Mouse (Mus musculus): ENCODE measurements around the gene Aco1. TPM values are rescaled to one million over a fixed set of nuclear protein-coding genes. Genes with fewer than 3 reads are reported as not detected.

Aco1 gene
- polyA plus RNA-seq, 1 experiment: 6.8 TPM

GRCm38 (mm10) chr4:40217910-40218309 lies 75.0 kb downstream of the Aco1 start:
- Histone ChIP-seq H3K4me1 (ENCODE audit: control insufficient read depth, insufficient read depth, low read length) (peaks cover 4% of the 10 kb centered on the region; the same call in 1 of the 2 replicates), H3K36me3 (ENCODE audit: control insufficient read depth, insufficient read depth, low read length) (no peaks in the 10 kb centered on the region), H3K4me3 (ENCODE audit: control insufficient read depth, low read depth, low read length) (no peak overlapping the region), H3K27me3 (ENCODE audit: control insufficient read depth, insufficient read depth, low read length) (no peaks in the 10 kb centered on the region), H3K27ac (ENCODE audit: control insufficient read depth, insufficient read depth, low read depth, low read length) (no peak overlapping the region)
- no peak for TF ChIP-seq POLR2A (IDR thresholded peaks at IDR 0.05; ENCODE audit: control insufficient read depth, low read depth, low read length)
- TF ChIP-seq CTCF (IDR thresholded peaks at IDR 0.05; ENCODE audit: control insufficient read depth, insufficient read depth, insufficient replicate concordance, low read depth, low read length): peak; percentile 41; the same call in 1 of the 2 replicates

GRCm38 (mm10) chr4:40218382-40218781 lies 75.5 kb downstream of the Aco1 start:
- Histone ChIP-seq H3K4me1 (ENCODE audit: control insufficient read depth, insufficient read depth, low read length) (peaks cover 4% of the 10 kb centered on the region; the same call in 1 of the 2 replicates), H3K27me3 (ENCODE audit: control insufficient read depth, insufficient read depth, low read length) (no peaks in the 10 kb centered on the region), H3K4me3 (ENCODE audit: control insufficient read depth, low read depth, low read length) (no peak overlapping the region), H3K36me3 (ENCODE audit: control insufficient read depth, insufficient read depth, low read length) (no peaks in the 10 kb centered on the region), H3K27ac (ENCODE audit: control insufficient read depth, insufficient read depth, low read depth, low read length) (no peak overlapping the region)
- TF ChIP-seq POLR2A (IDR thresholded peaks at IDR 0.05; ENCODE audit: control insufficient read depth, low read depth, low read length): no peak
- TF ChIP-seq CTCF (IDR thresholded peaks at IDR 0.05; ENCODE audit: control insufficient read depth, insufficient read depth, insufficient replicate concordance, low read depth, low read length): peak; percentile 58; the same call in 1 of the 2 replicates

GRCm38 (mm10) chr4:40220437-40220836 lies 77.6 kb downstream of the Aco1 start:
- H3K27ac ChIP-seq (ENCODE audit: control insufficient read depth, insufficient read depth, low read depth, low read length): no peak overlapping the region
- peaks cover 4% of the 10 kb centered on the region; the same call in 1 of the 2 replicates for H3K4me1 ChIP-seq (ENCODE audit: control insufficient read depth, insufficient read depth, low read length)
- no peaks in the 10 kb centered on the region for H3K27me3 ChIP-seq (ENCODE audit: control insufficient read depth, insufficient read depth, low read length)
- no peak overlapping the region for H3K4me3 ChIP-seq (ENCODE audit: control insufficient read depth, low read depth, low read length)
- H3K36me3 ChIP-seq (ENCODE audit: control insufficient read depth, insufficient read depth, low read length): no peaks in the 10 kb centered on the region
- TF ChIP-seq CTCF (IDR thresholded peaks at IDR 0.05; ENCODE audit: control insufficient read depth, insufficient read depth, insufficient replicate concordance, low read depth, low read length): no peak
- TF ChIP-seq POLR2A (IDR thresholded peaks at IDR 0.05; ENCODE audit: control insufficient read depth, low read depth, low read length): no peak

- Histone ChIP-seq H3K27me3 (ENCODE audit: control insufficient read depth, insufficient read depth, low read length) (no peaks in the 10 kb centered on the region), H3K4me3 (ENCODE audit: control insufficient read depth, low read depth, low read length) (no peak overlapping the region), H3K36me3 (ENCODE audit: control insufficient read depth, insufficient read depth, low read length) (no peaks in the 10 kb centered on the region), H3K4me1 (ENCODE audit: control insufficient read depth, insufficient read depth, low read length) (peaks cover 4% of the 10 kb centered on the region; the same call in 1 of the 2 replicates), H3K27ac (ENCODE audit: control insufficient read depth, insufficient read depth, low read depth, low read length) (no peak overlapping the region)
- TF ChIP-seq POLR2A (IDR thresholded peaks at IDR 0.05; ENCODE audit: control insufficient read depth, low read depth, low read length) (no peak), CTCF (IDR thresholded peaks at IDR 0.05; ENCODE audit: control insufficient read depth, insufficient read depth, insufficient replicate concordance, low read depth, low read length) (no peak)
Observed at GRCm38 (mm10) chr4:40221004-40221760, 78.3 kb downstream of the Aco1 start.

GRCm38 (mm10) chr4:40221876-40222585 lies 79.2 kb downstream of the Aco1 start:
- Histone ChIP-seq H3K36me3 (ENCODE audit: control insufficient read depth, insufficient read depth, low read length) (no peaks in the 10 kb centered on the region), H3K4me1 (ENCODE audit: control insufficient read depth, insufficient read depth, low read length) (peaks cover 4% of the 10 kb centered on the region; the same call in 1 of the 2 replicates), H3K27ac (ENCODE audit: control insufficient read depth, insufficient read depth, low read depth, low read length) (no peak overlapping the region), H3K4me3 (ENCODE audit: control insufficient read depth, low read depth, low read length) (no peak overlapping the region), H3K27me3 (ENCODE audit: control insufficient read depth, insufficient read depth, low read length) (no peaks in the 10 kb centered on the region)
- TF ChIP-seq POLR2A (IDR thresholded peaks at IDR 0.05; ENCODE audit: control insufficient read depth, low read depth, low read length) (no peak), CTCF (IDR thresholded peaks at IDR 0.05; ENCODE audit: control insufficient read depth, insufficient read depth, insufficient replicate concordance, low read depth, low read length) (no peak)

GRCm38 (mm10) chr4:40226095-40226494 lies 83.2 kb downstream of the Aco1 start:
- H3K4me1 ChIP-seq (ENCODE audit: control insufficient read depth, insufficient read depth, low read length): peaks cover 2% of the 10 kb centered on the region; the same call in 1 of the 2 replicates
- no peak for TF ChIP-seq CTCF (IDR thresholded peaks at IDR 0.05; ENCODE audit: control insufficient read depth, insufficient read depth, insufficient replicate concordance, low read depth, low read length)
- no peaks in the 10 kb centered on the region for H3K27me3 ChIP-seq (ENCODE audit: control insufficient read depth, insufficient read depth, low read length)
- H3K27ac ChIP-seq (ENCODE audit: control insufficient read depth, insufficient read depth, low read depth, low read length): no peak overlapping the region
- H3K36me3 ChIP-seq (ENCODE audit: control insufficient read depth, insufficient read depth, low read length): no peaks in the 10 kb centered on the region
- no peak overlapping the region for H3K4me3 ChIP-seq (ENCODE audit: control insufficient read depth, low read depth, low read length)

GRCm38 (mm10) chr4:40227131-40227530 lies 84.2 kb downstream of the Aco1 start:
- no peaks in the 10 kb centered on the region for H3K27me3 ChIP-seq (ENCODE audit: control insufficient read depth, insufficient read depth, low read length)
- no peaks in the 10 kb centered on the region for H3K36me3 ChIP-seq (ENCODE audit: control insufficient read depth, insufficient read depth, low read length)
- no peak overlapping the region for H3K4me3 ChIP-seq (ENCODE audit: control insufficient read depth, low read depth, low read length)
- TF ChIP-seq POLR2A (IDR thresholded peaks at IDR 0.05; ENCODE audit: control insufficient read depth, low read depth, low read length): no peak
- no peak for TF ChIP-seq CTCF (IDR thresholded peaks at IDR 0.05; ENCODE audit: control insufficient read depth, insufficient read depth, insufficient replicate concordance, low read depth, low read length)
- H3K27ac ChIP-seq (ENCODE audit: control insufficient read depth, insufficient read depth, low read depth, low read length): no peak overlapping the region
- H3K4me1 ChIP-seq (ENCODE audit: control insufficient read depth, insufficient read depth, low read length): peaks cover 2% of the 10 kb centered on the region; the same call in 1 of the 2 replicates

All from testis, adult 2 months (tissue).